Mouse (Mus musculus) limb, embryonic 14.5 days (tissue): ENCODE results near the gene Krtap3-1. TPM values are rescaled to one million over a fixed set of nuclear protein-coding genes. Genes with fewer than 3 reads are reported as not detected.

ENCODE experiments used
- ATAC-seq: fragments of 200-750 bp; cut with Nextera tagmentation; 2 replicates; pipeline ENCODE4 v1.8.0; 2017; ENCODE audit warnings: low read depth, moderate number of reproducible peaks, moderate TSS enrichment; ENCODE audit not compliant: low FRiP score
- DNase-seq: peaks from one replicate; pipeline ENCODE4 v3.0.0-alpha.2; 2015; ENCODE audit warnings: low spot score
- H3K27ac ChIP-seq: fragments of 300-500 bp; sonication (generic); replicated peaks from 2 replicates; pipeline ENCODE4 v1.5.1; 2014; ENCODE audit warnings: low read depth, mild to moderate bottlenecking, low read length, moderate library complexity, mixed read lengths
- H3K27me3 ChIP-seq: fragments of 300-500 bp; sonication (generic); 2 replicates; pipeline ENCODE4 v1.6.1; 2014; ENCODE audit warnings: low read length, mixed read lengths; ENCODE audit not compliant: control insufficient read depth, insufficient read depth
- H3K36me3 ChIP-seq: fragments of 300-500 bp; sonication (generic); 2 replicates; pipeline ENCODE4 v1.6.1; 2014; ENCODE audit warnings: mild to moderate bottlenecking, low read length, moderate library complexity, mixed read lengths; ENCODE audit not compliant: control insufficient read depth, insufficient read depth
- H3K4me1 ChIP-seq: fragments of 300-500 bp; sonication (generic); 2 replicates; pipeline ENCODE4 v1.6.1; 2014; ENCODE audit warnings: antibody characterized with exemption, low read length, mixed read lengths; ENCODE audit not compliant: control insufficient read depth, insufficient read depth
- H3K4me2 ChIP-seq: fragments of 300-500 bp; sonication (generic); replicated peaks from 2 replicates; pipeline ENCODE4 v1.6.1; 2014; ENCODE audit warnings: low read depth, mild to moderate bottlenecking, low read length, moderate library complexity; ENCODE audit not compliant: severe bottlenecking
- H3K4me3 ChIP-seq: fragments of 300-500 bp; sonication (generic); replicated peaks from 2 replicates; pipeline ENCODE4 v1.5.1; 2014; ENCODE audit warnings: low read length
- H3K9ac ChIP-seq: fragments of 300-500 bp; sonication (generic); 2 replicates; pipeline ENCODE4 v1.6.1; 2014; ENCODE audit warnings: mild to moderate bottlenecking, low read depth, low read length, moderate library complexity; ENCODE audit not compliant: severe bottlenecking
- H3K9me3 ChIP-seq: fragments of 300-500 bp; sonication (generic); 2 replicates; pipeline ENCODE4 v1.6.1; 2016; ENCODE audit warnings: low read length; ENCODE audit not compliant: control insufficient read depth
- POLR2A ChIP-seq: fragments of 200-500 bp; IDR thresholded peaks from 2 replicates; pipeline ENCODE4 v1.8.0; 2012; ENCODE audit warnings: inconsistent platforms, mild to moderate bottlenecking, moderate library complexity, borderline replicate concordance; ENCODE audit not compliant: insufficient read depth, insufficient read length; ENCODE audit errors: extremely low read depth
- WGBS: fragments of 180-500 bp; shearing (Covaris S2); extraction: QIAGEN DNeasy Blood & Tissue Kit; methylation state at CpG from one replicate; pipeline ENCODE4 v1.1.7; 2014; 5-methylcytosine and 5-hydroxymethylcytosine counted together
- polyA plus RNA-seq, 2 experiments: library from polyadenylated mRNA; depleted of rRNA in 1 of 2; stranded (reverse) in 1 of 2; unstranded in 1 of 2; fragments of >200 nt; fragmentation: Nextera tagmentation in 1 of 2; extraction: Ambion mirVana in 1 of 2; gene quantifications; 2 replicates each; pipeline versions ENCODE4 v1.2.1 to v1.2.3; 2012 to 2014

Gene Krtap3-1
- polyA plus RNA-seq, 2 experiments = not detected

DNA sequence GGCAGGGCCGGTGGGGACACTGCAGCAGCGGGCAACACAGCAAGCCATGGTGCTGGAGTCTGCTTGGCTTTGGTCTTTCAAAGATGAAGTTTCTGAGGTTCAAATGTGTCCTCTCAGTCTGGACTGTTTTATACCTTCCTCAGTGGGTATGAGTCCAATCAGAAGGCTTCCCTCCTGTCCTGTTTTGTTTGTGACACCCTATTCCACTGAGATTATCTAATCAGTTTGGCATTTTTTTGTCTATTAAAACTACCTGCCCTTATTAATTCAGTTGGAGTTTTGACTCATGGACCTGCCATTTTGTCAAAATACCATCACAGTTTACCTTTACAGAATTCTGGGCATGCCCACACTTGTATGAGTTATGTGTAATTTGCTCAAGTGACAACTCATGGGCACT, 9.7 kb downstream of the Krtap3-1 start, which contains the start of gene Krtap3-2:
TSS of gene Krtap3-2 (minus strand) at position 101 of the 400 bp plus-strand sequence.
- ATAC-seq (no peak), DNase-seq (no peak)
- Histone ChIP-seq H3K9me3 (no peaks in the 10 kb centered on the region), H3K36me3 (no peaks in the 10 kb centered on the region), H3K9ac (no peak within 1 kb of the TSS), H3K27ac (no peak within 1 kb of the TSS), H3K4me1 (no peaks in the 10 kb centered on the region), H3K27me3 (no peaks in the 10 kb centered on the region), H3K4me2 (no peak within 1 kb of the TSS), H3K4me3 (no peak within 1 kb of the TSS)
- no peak for TF ChIP-seq POLR2A
- WGBS = no CpG with 5 or more reads among the region's 2 CpGs

DNA sequence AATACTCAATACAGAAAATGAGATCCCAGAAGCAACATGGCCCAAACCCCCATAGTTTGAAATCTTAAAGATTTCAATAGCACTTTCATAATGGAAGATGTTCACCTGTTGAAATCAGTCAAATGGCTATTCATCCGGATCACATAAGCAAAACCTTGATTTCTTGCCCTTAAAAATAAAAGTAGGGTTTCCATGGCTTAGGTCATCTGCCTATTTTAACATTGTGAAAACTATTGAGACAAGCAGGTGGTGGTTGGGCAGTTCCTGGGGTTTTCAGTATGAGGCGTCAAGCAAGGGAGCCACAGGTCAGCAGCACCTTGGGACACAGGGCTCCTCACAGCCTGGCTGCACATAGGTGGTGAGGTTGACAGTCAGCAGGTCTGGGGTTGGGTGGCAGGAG, 10.2 kb downstream of the Krtap3-1 start:
- Histone ChIP-seq H3K9me3 (no peaks in the 10 kb centered on the region), H3K27me3 (no peaks in the 10 kb centered on the region), H3K27ac (no peak overlapping the region), H3K4me3 (no peak overlapping the region), H3K9ac (no peak overlapping the region), H3K4me2 (no peak overlapping the region), H3K4me1 (no peaks in the 10 kb centered on the region), H3K36me3 (no peaks in the 10 kb centered on the region)
- no peak for TF ChIP-seq POLR2A
- no peak for DNase-seq
- no peak for ATAC-seq
- WGBS = 86% methylated on average over 2 of the region's 2 CpGs

- no peak within 1 kb of the TSS for H3K4me2 ChIP-seq
- no peak for TF ChIP-seq POLR2A
- WGBS = 46% methylated on average over 4 of the region's 4 CpGs
These were observed 15.7 kb downstream of the Krtap3-1 start, which contains the start of gene Krtap3-3 for GRCm38 (mm10) chr11:99550765-99551164. Krtap3-3 (minus strand) TSS chr11:99550865.

GRCm38 (mm10) chr11:99547892-99548291, 18.5 kb downstream of the Krtap3-1 start:
- Histone ChIP-seq H3K36me3 (no peaks in the 10 kb centered on the region), H3K4me1 (no peaks in the 10 kb centered on the region), H3K4me2 (no peak overlapping the region), H3K9me3 (no peaks in the 10 kb centered on the region), H3K9ac (no peak overlapping the region), H3K4me3 (no peak overlapping the region), H3K27ac (no peak overlapping the region), H3K27me3 (no peaks in the 10 kb centered on the region)
- ATAC-seq = no peak
- DNase-seq = no peak
- no peak for TF ChIP-seq POLR2A

More at GRCm38 (mm10) chr11:99550765-99551164, 15.7 kb downstream of the Krtap3-1 start, which contains the start of gene Krtap3-3:
- Histone ChIP-seq H3K36me3 (no peaks in the 10 kb centered on the region), H3K4me1 (no peaks in the 10 kb centered on the region), H3K27me3 (no peaks in the 10 kb centered on the region), H3K9me3 (no peaks in the 10 kb centered on the region), H3K4me3 (no peak within 1 kb of the TSS), H3K27ac (no peak within 1 kb of the TSS), H3K9ac (no peak within 1 kb of the TSS)
- no peak for DNase-seq
- ATAC-seq = no peak

GRCm38 (mm10) chr11:99539721-99540120, 26.7 kb downstream of the Krtap3-1 start:
- H3K9ac ChIP-seq = no peak overlapping the region
- H3K4me3 ChIP-seq = no peak overlapping the region
- H3K36me3 ChIP-seq = no peaks in the 10 kb centered on the region
- TF ChIP-seq POLR2A = no peak
- H3K4me1 ChIP-seq = no peaks in the 10 kb centered on the region
- no peaks in the 10 kb centered on the region for H3K27me3 ChIP-seq
- DNase-seq (no peak), ATAC-seq (no peak)
- H3K27ac ChIP-seq = no peak overlapping the region
- H3K4me2 ChIP-seq = no peak overlapping the region
- 74% methylated on average over 9 of the region's 9 CpGs for WGBS
- no peaks in the 10 kb centered on the region for H3K9me3 ChIP-seq
